Mouse (Mus musculus) midbrain, embryonic 10.5 days (tissue): ENCODE results near the gene Hist1h4a. TPM values are rescaled to one million over a fixed set of nuclear protein-coding genes. Genes with fewer than 3 reads are reported as not detected.
"Not testable (repeated sequence)": the region's sequence is repeated elsewhere in the genome, so short reads cannot be mapped to it uniquely, and the experiment has no call there.

Experiments
- DNase-seq: peaks from one replicate; pipeline ENCODE4 v3.0.0-alpha.2; 2017; ENCODE audit warnings: low spot score
- H3K27ac ChIP-seq: fragments of 300-500 bp; sonication (generic); replicated peaks from 2 replicates; pipeline ENCODE4 v1.5.1; 2016; ENCODE audit warnings: mild to moderate bottlenecking
- H3K27me3 ChIP-seq: fragments of 300-500 bp; sonication (generic); 2 replicates; pipeline ENCODE4 v1.6.1; 2016; ENCODE audit warnings: low read depth, mild to moderate bottlenecking; ENCODE audit not compliant: poor library complexity, severe bottlenecking
- H3K36me3 ChIP-seq: fragments of 300-500 bp; sonication (generic); 2 replicates; pipeline ENCODE4 v1.6.1; 2016; ENCODE audit warnings: mild to moderate bottlenecking, moderate library complexity
- H3K4me1 ChIP-seq: fragments of 300-500 bp; sonication (generic); 2 replicates; pipeline ENCODE4 v1.6.1; 2016
- H3K4me3 ChIP-seq: fragments of 300-500 bp; sonication (generic); 2 replicates; pipeline ENCODE4 v1.5.1; 2016; ENCODE audit warnings: mild to moderate bottlenecking, moderate library complexity
- H3K9me3 ChIP-seq: fragments of 300-500 bp; sonication (generic); replicated peaks from 2 replicates; pipeline ENCODE4 v1.6.1; 2016; ENCODE audit warnings: mild to moderate bottlenecking
- WGBS: fragments of 180-500 bp; shearing (Covaris S2); methylation state at CpG from one replicate; pipeline ENCODE4 v1.1.7; 2016; 5-methylcytosine and 5-hydroxymethylcytosine counted together
- polyA plus RNA-seq: library from polyadenylated mRNA; unstranded; fragments of >200 nt; fragmentation: Nextera tagmentation; extraction: Ambion mirVana; gene quantifications from 2 replicates; pipeline ENCODE4 v1.2.1, GENCODE M21; 2016

Hist1h4a gene
- 0.42 TPM in 1 of 2 replicates, not detected in the other for polyA plus RNA-seq

- under 1% methylated on average over 72 of the region's 72 CpGs for WGBS
- Histone ChIP-seq H3K27ac (peak within 1 kb of the TSS; percentile 92), H3K9me3 (no peaks in the 10 kb centered on the region), H3K36me3 (no peaks in the 10 kb centered on the region), H3K4me3 (peak within 1 kb of the TSS; percentile 69), H3K4me1 (peaks cover 50% of the 10 kb centered on the region), H3K27me3 (no peaks in the 10 kb centered on the region)
- peak; percentile 99 for DNase-seq
Observed at GRCm38 (mm10) chr13:23760972-23761864, at the start of gene Hist1h4a. TSS of gene Hist1h4a (minus strand) at chr13:23761230.

GRCm38 (mm10) chr13:23806422-23807052 lies 45.5 kb upstream of the Hist1h4a start, which contains the start of gene Slc17a2:
TSS of gene Slc17a2 (plus strand) at chr13:23806993.
- DNase-seq, result no peak
- WGBS, result 88% methylated on average over 15 of the region's 15 CpGs
- Histone ChIP-seq H3K27ac (no peak within 1 kb of the TSS), H3K9me3 (no peaks in the 10 kb centered on the region), H3K36me3 (no peaks in the 10 kb centered on the region), H3K4me3 (no peak within 1 kb of the TSS), H3K27me3 (no peaks in the 10 kb centered on the region), H3K4me1 (no peaks in the 10 kb centered on the region)

- Histone ChIP-seq H3K4me1 (no peaks in the 10 kb centered on the region), H3K4me3 (no peak overlapping the region), H3K27me3 (no peaks in the 10 kb centered on the region), H3K27ac (no peak overlapping the region), H3K9me3 (no peaks in the 10 kb centered on the region), H3K36me3 (no peaks in the 10 kb centered on the region)
- DNase-seq, result no peak
- WGBS, result 72% methylated on average over 2 of the region's 2 CpGs
Observed at GRCm38 (mm10) chr13:23804532-23804931, 43.5 kb upstream of the Hist1h4a start.

- no peaks in the 10 kb centered on the region for H3K9me3 ChIP-seq
- no peaks in the 10 kb centered on the region for H3K27me3 ChIP-seq
- H3K4me1 ChIP-seq, result no peaks in the 10 kb centered on the region
- H3K4me3 ChIP-seq, result no peak overlapping the region
- no peak for DNase-seq
- H3K36me3 ChIP-seq, result no peaks in the 10 kb centered on the region
- 86% methylated on average over 5 of the region's 5 CpGs for WGBS
- H3K27ac ChIP-seq, result no peak overlapping the region
Observed at GRCm38 (mm10) chr13:23799405-23799804, 38.4 kb upstream of the Hist1h4a start.

GRCm38 (mm10) chr13:23792520-23792919 lies 31.5 kb upstream of the Hist1h4a start:
- Histone ChIP-seq H3K27ac (no peak overlapping the region), H3K9me3 (no peaks in the 10 kb centered on the region), H3K4me1 (no peaks in the 10 kb centered on the region), H3K36me3 (no peaks in the 10 kb centered on the region), H3K27me3 (no peaks in the 10 kb centered on the region), H3K4me3 (no peak overlapping the region)
- DNase-seq, result no peak
- WGBS, result 44% methylated on average over 2 of the region's 2 CpGs

- H3K9me3 ChIP-seq, result no peaks in the 10 kb centered on the region
- H3K36me3 ChIP-seq, result no peaks in the 10 kb centered on the region
- H3K27ac ChIP-seq, result no peak overlapping the region
- DNase-seq, result no peak
- no peaks in the 10 kb centered on the region for H3K27me3 ChIP-seq
- 88% methylated on average over 4 of the region's 4 CpGs for WGBS
- H3K4me3 ChIP-seq, result no peak overlapping the region
- no peaks in the 10 kb centered on the region for H3K4me1 ChIP-seq
Observed at GRCm38 (mm10) chr13:23779025-23779424, 18.0 kb upstream of the Hist1h4a start.

- 91% methylated on average over 7 of the region's 7 CpGs for WGBS
Observed at GRCm38 (mm10) chr13:23778339-23778738, 17.3 kb upstream of the Hist1h4a start.

GRCm38 (mm10) chr13:23772561-23773313 lies 11.7 kb upstream of the Hist1h4a start:
- Histone ChIP-seq H3K4me3 (peak overlapping the region; percentile 30), H3K36me3 (no peaks in the 10 kb centered on the region)
- WGBS, result 21% methylated on average over 21 of the region's 21 CpGs

More at GRCm38 (mm10) chr13:23778339-23778738, 17.3 kb upstream of the Hist1h4a start:
- H3K27ac ChIP-seq, result no peak overlapping the region
- no peaks in the 10 kb centered on the region for H3K36me3 ChIP-seq
- no peaks in the 10 kb centered on the region for H3K27me3 ChIP-seq
- 0 out of 2 replicates have a peak, but pooled peaks cover under 1% of the 10 kb centered on the region for H3K4me1 ChIP-seq
- H3K9me3 ChIP-seq, result no peaks in the 10 kb centered on the region
- no peak for DNase-seq
- H3K4me3 ChIP-seq, result no peak overlapping the region

GRCm38 (mm10) chr13:23769613-23770012 lies 8.6 kb upstream of the Hist1h4a start, which contains the start of gene Trim38:
TSS of gene Trim38 (plus strand) at chr13:23769913.
- WGBS, result 93% methylated on average over 2 of the region's 2 CpGs

More at GRCm38 (mm10) chr13:23772561-23773313, 11.7 kb upstream of the Hist1h4a start:
- H3K4me1 ChIP-seq, result peaks cover 17% of the 10 kb centered on the region
- no peaks in the 10 kb centered on the region for H3K9me3 ChIP-seq
- no peak overlapping the region for H3K27ac ChIP-seq
- no peaks in the 10 kb centered on the region for H3K27me3 ChIP-seq
- DNase-seq, result peak; percentile 73

GRCm38 (mm10) chr13:23768834-23769397 lies 7.9 kb upstream of the Hist1h4a start:
- no peaks in the 10 kb centered on the region for H3K36me3 ChIP-seq
- H3K27me3 ChIP-seq, result no peaks in the 10 kb centered on the region
- peaks cover 30% of the 10 kb centered on the region for H3K4me1 ChIP-seq
- 51% methylated on average over 5 of the region's 5 CpGs for WGBS
- no peak overlapping the region for H3K4me3 ChIP-seq
- H3K27ac ChIP-seq, result no peak overlapping the region
- DNase-seq, result no peak
- H3K9me3 ChIP-seq, result no peaks in the 10 kb centered on the region

More at GRCm38 (mm10) chr13:23769613-23770012, 8.6 kb upstream of the Hist1h4a start, which contains the start of gene Trim38:
- not testable (repeated sequence) for H3K27me3 ChIP-seq, H3K9me3 ChIP-seq, H3K4me3 ChIP-seq, H3K36me3 ChIP-seq, DNase-seq, H3K27ac ChIP-seq
- H3K4me1 ChIP-seq, result peaks cover 23% of the 10 kb centered on the region

GRCm38 (mm10) chr13:23766772-23767171 lies 5.7 kb upstream of the Hist1h4a start:
- no peak for DNase-seq
- no peak overlapping the region for H3K27ac ChIP-seq
- H3K36me3 ChIP-seq, result no peaks in the 10 kb centered on the region
- H3K9me3 ChIP-seq, result no peaks in the 10 kb centered on the region
- no peak overlapping the region for H3K4me3 ChIP-seq
- H3K4me1 ChIP-seq, result peaks cover 26% of the 10 kb centered on the region
- no peaks in the 10 kb centered on the region for H3K27me3 ChIP-seq

GRCm38 (mm10) chr13:23765172-23765513 lies 4.1 kb upstream of the Hist1h4a start:
- H3K27ac ChIP-seq, result peak overlapping the region; percentile 92; the same call in 1 of the 2 replicates

More at GRCm38 (mm10) chr13:23765172-23765513, 4.1 kb upstream of the Hist1h4a start:
- no peak for DNase-seq
- no peaks in the 10 kb centered on the region for H3K27me3 ChIP-seq
- H3K9me3 ChIP-seq, result no peaks in the 10 kb centered on the region
- WGBS, result 75% methylated on average over 1 of the region's 1 CpGs
- H3K4me3 ChIP-seq, result peak overlapping the region; percentile 69
- no peaks in the 10 kb centered on the region for H3K36me3 ChIP-seq
- peaks cover 30% of the 10 kb centered on the region for H3K4me1 ChIP-seq
